Mouse (Mus musculus) limb, embryonic 14.5 days (tissue): ENCODE measurements around the gene Tspan8. TPM values are rescaled to one million over a fixed set of nuclear protein-coding genes. Genes with fewer than 3 reads are reported as not detected.

Experiments used
- ATAC-seq: fragments of 200-750 bp; cut with Nextera tagmentation; 2 replicates; pipeline ENCODE4 v1.8.0; 2017; ENCODE audit warnings: low read depth, moderate number of reproducible peaks, moderate TSS enrichment; ENCODE audit not compliant: low FRiP score
- DNase-seq: peaks from one replicate; pipeline ENCODE4 v3.0.0-alpha.2; 2015; ENCODE audit warnings: low spot score
- H3K27ac ChIP-seq: fragments of 300-500 bp; sonication (generic); replicated peaks from 2 replicates; pipeline ENCODE4 v1.5.1; 2014; ENCODE audit warnings: low read depth, mild to moderate bottlenecking, low read length, moderate library complexity, mixed read lengths
- H3K27me3 ChIP-seq: fragments of 300-500 bp; sonication (generic); 2 replicates; pipeline ENCODE4 v1.6.1; 2014; ENCODE audit warnings: low read length, mixed read lengths; ENCODE audit not compliant: control insufficient read depth, insufficient read depth
- H3K36me3 ChIP-seq: fragments of 300-500 bp; sonication (generic); 2 replicates; pipeline ENCODE4 v1.6.1; 2014; ENCODE audit warnings: mild to moderate bottlenecking, low read length, moderate library complexity, mixed read lengths; ENCODE audit not compliant: control insufficient read depth, insufficient read depth
- H3K4me1 ChIP-seq: fragments of 300-500 bp; sonication (generic); 2 replicates; pipeline ENCODE4 v1.6.1; 2014; ENCODE audit warnings: antibody characterized with exemption, low read length, mixed read lengths; ENCODE audit not compliant: control insufficient read depth, insufficient read depth
- H3K4me2 ChIP-seq: fragments of 300-500 bp; sonication (generic); replicated peaks from 2 replicates; pipeline ENCODE4 v1.6.1; 2014; ENCODE audit warnings: low read depth, mild to moderate bottlenecking, low read length, moderate library complexity; ENCODE audit not compliant: severe bottlenecking
- H3K4me3 ChIP-seq: fragments of 300-500 bp; sonication (generic); replicated peaks from 2 replicates; pipeline ENCODE4 v1.5.1; 2014; ENCODE audit warnings: low read length
- H3K9ac ChIP-seq: fragments of 300-500 bp; sonication (generic); 2 replicates; pipeline ENCODE4 v1.6.1; 2014; ENCODE audit warnings: mild to moderate bottlenecking, low read depth, low read length, moderate library complexity; ENCODE audit not compliant: severe bottlenecking
- H3K9me3 ChIP-seq: fragments of 300-500 bp; sonication (generic); 2 replicates; pipeline ENCODE4 v1.6.1; 2016; ENCODE audit warnings: low read length; ENCODE audit not compliant: control insufficient read depth
- POLR2A ChIP-seq: fragments of 200-500 bp; IDR thresholded peaks from 2 replicates; pipeline ENCODE4 v1.8.0; 2012; ENCODE audit warnings: inconsistent platforms, mild to moderate bottlenecking, moderate library complexity, borderline replicate concordance; ENCODE audit not compliant: insufficient read depth, insufficient read length; ENCODE audit errors: extremely low read depth
- WGBS: fragments of 180-500 bp; shearing (Covaris S2); extraction: QIAGEN DNeasy Blood & Tissue Kit; methylation state at CpG from one replicate; pipeline ENCODE4 v1.1.7; 2014; 5-methylcytosine and 5-hydroxymethylcytosine counted together
- polyA plus RNA-seq, 2 experiments: library from polyadenylated mRNA; depleted of rRNA in 1 of 2; stranded (reverse) in 1 of 2; unstranded in 1 of 2; fragments of >200 nt; fragmentation: Nextera tagmentation in 1 of 2; extraction: Ambion mirVana in 1 of 2; gene quantifications; 2 replicates each; pipeline versions ENCODE4 v1.2.1 to v1.2.3; 2012 to 2014

Tspan8 gene
- polyA plus RNA-seq, 2 experiments = 1.8 to 2.8 TPM

DNA sequence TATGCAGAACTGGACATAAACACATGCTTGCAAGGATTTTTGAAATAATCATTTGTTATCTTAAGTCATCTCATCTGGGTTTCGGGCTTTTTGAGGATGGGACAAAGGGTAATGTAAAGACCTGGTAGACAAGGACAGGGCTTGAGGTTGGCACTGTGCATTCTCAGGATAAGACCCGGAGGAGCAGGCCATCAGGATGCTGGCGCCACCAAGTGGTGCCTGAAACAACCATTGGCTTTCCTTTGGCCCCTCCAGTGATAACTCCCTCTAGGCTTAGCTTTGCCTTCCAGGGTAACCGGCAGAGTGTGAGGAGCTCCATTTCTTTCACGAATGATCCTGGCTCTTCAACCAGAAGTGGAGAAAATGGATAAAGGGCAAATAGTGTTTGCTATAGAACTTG lies 38.0 kb upstream of the Tspan8 start:
- ATAC-seq (no peak), DNase-seq (no peak)
- no peak overlapping the region for H3K4me2 ChIP-seq
- no peaks in the 10 kb centered on the region for H3K27me3 ChIP-seq
- no peak overlapping the region for H3K9ac ChIP-seq
- no peak overlapping the region for H3K27ac ChIP-seq
- peaks cover 12% of the 10 kb centered on the region for H3K4me1 ChIP-seq
- H3K9me3 ChIP-seq = no peaks in the 10 kb centered on the region
- 55% methylated on average over 5 of the region's 5 CpGs for WGBS
- no peaks in the 10 kb centered on the region for H3K36me3 ChIP-seq
- H3K4me3 ChIP-seq = no peak overlapping the region
- no peak for TF ChIP-seq POLR2A

DNA sequence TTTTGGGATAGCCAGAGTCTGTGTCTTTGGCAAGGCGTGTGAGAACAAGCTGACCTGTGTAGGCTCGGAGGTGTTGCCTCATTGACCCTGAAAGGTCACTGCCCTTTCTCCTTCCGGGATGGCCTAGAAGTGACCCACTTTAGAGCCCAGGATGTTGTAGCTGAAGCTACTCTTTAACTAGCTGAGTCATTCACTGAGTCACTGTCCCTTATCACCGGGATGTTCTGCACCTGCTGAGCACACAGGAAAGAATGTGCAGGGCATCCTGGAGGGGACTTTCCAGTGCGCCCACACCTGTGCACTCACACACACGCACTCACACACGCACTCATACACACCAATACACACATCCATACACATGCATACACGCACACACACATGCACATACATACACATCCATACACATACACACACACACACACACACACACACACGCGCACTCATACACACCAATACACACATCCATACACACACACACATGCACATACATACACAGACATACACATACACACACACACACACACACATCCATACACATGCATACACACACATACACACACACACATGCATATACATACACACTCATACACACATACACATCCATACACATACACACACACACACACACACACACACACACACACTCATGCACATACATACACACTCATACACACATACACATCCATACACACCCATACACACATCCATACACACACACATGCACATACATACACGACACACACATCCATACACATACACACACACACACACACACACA lies 36.2 kb upstream of the Tspan8 start:
- Histone ChIP-seq H3K36me3 (no peaks in the 10 kb centered on the region), H3K27me3 (no peaks in the 10 kb centered on the region), H3K9ac (no peak overlapping the region), H3K9me3 (no peaks in the 10 kb centered on the region), H3K4me1 (peaks cover 12% of the 10 kb centered on the region), H3K4me3 (no peak overlapping the region), H3K27ac (no peak overlapping the region), H3K4me2 (no peak overlapping the region)
- DNase-seq (no peak), ATAC-seq (no peak)
- 87% methylated on average over 11 of the region's 11 CpGs for WGBS
- no peak for TF ChIP-seq POLR2A

DNA sequence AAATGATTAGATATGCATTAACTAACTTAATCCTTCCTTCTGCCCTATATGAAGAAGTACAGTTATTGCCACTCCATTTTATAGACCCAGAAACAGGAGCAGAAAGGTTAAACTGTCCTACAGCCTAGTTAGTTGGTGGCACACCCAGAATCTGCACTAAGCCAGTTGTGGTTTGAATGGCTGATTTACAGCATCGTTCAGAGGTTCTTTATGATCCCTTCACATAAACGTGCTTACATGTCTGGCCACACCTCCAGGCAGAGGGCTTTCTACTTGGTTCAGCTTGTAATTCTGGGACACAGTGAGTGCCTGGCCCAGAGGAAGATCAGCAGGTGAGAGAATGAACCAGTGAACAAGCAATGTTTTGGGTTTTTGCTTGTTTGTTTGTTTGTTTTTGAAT lies 33.4 kb upstream of the Tspan8 start:
- no peak overlapping the region for H3K4me3 ChIP-seq
- no peaks in the 10 kb centered on the region for H3K4me1 ChIP-seq
- no peak for DNase-seq
- 16% methylated on average over 2 of the region's 2 CpGs for WGBS
- H3K9me3 ChIP-seq = no peaks in the 10 kb centered on the region
- no peaks in the 10 kb centered on the region for H3K27me3 ChIP-seq
- H3K36me3 ChIP-seq = no peaks in the 10 kb centered on the region
- no peak for TF ChIP-seq POLR2A
- no peak for ATAC-seq
- H3K4me2 ChIP-seq = no peak overlapping the region
- no peak overlapping the region for H3K9ac ChIP-seq
- no peak overlapping the region for H3K27ac ChIP-seq

DNA sequence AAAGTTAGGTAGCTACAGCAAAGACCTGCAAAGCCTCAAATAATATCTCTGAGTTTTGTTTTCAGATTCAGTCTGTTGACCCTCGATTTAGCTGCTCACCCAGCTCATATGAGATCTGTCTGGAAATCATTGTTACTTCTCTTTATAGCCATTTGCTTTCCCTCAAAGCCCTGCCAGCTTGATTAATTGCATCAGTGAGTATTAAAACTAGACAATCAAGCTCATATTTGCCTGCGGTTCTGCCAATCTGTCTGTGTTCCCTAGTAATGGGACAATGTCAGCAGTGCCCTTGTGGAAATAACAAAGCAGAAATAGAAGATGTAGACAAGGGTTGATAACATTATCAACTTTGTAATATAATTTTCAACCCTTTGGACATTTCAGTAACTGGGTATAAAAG lies 25.8 kb upstream of the Tspan8 start:
- no peak overlapping the region for H3K4me3 ChIP-seq
- no peaks in the 10 kb centered on the region for H3K27me3 ChIP-seq
- 51% methylated on average over 2 of the region's 2 CpGs for WGBS
- no peaks in the 10 kb centered on the region for H3K9me3 ChIP-seq
- no peaks in the 10 kb centered on the region for H3K36me3 ChIP-seq
- no peak overlapping the region for H3K9ac ChIP-seq
- TF ChIP-seq POLR2A = no peak
- ATAC-seq (no peak), DNase-seq (no peak)
- H3K4me1 ChIP-seq = peaks cover 4% of the 10 kb centered on the region
- H3K27ac ChIP-seq = no peak overlapping the region
- no peak overlapping the region for H3K4me2 ChIP-seq

DNA sequence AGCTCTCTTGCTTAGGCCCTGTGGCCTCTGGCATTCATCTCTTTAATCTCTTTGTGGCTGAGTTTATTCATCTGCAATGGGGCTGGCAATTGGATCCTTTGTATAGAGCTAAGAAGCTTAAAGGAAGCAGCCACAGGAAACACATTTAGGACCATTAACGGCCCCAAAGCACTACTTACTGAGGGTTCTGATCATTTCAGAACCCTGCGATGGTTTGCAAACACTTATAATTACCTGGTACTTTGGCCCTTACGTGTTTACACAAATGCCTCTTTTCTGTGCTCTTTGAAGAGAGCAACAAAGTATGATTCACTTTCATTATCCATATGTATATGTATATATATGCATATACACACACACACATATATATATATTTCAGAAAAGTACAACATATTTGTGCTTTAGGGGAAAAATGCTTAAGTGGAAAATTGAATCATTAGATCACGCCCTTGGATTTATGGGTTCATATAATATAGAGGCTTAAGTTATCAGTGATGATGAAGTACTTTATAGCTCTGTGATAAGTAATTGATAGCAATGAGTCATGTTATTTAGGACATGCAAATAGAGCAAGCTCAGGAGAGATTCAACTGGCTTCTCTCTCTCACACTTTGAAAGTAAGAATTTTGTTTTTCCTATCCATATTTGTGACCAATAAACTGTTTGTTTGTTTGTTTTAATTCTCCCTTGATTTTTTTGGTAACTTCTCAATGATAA lies 20.4 kb upstream of the Tspan8 start:
- H3K4me1 ChIP-seq = peaks cover 4% of the 10 kb centered on the region
- 75% methylated on average over 4 of the region's 4 CpGs for WGBS
- H3K9me3 ChIP-seq = no peaks in the 10 kb centered on the region
- no peak overlapping the region for H3K27ac ChIP-seq
- H3K36me3 ChIP-seq = no peaks in the 10 kb centered on the region
- no peaks in the 10 kb centered on the region for H3K27me3 ChIP-seq
- no peak overlapping the region for H3K4me3 ChIP-seq
- no peak overlapping the region for H3K9ac ChIP-seq
- H3K4me2 ChIP-seq = no peak overlapping the region
- no peak for TF ChIP-seq POLR2A
- DNase-seq = no peak
- ATAC-seq = no peak
